Mouse (Mus musculus) liver, embryonic 14.5 days (tissue): Measurements from ENCODE around the gene Rhbdd1. TPM values are rescaled to one million over a fixed set of nuclear protein-coding genes. Genes with fewer than 3 reads are reported as not detected.

ENCODE experiments used
- ATAC-seq: fragments of 200-750 bp; cut with Nextera tagmentation; 2 replicates; pipeline ENCODE4 v1.8.0; 2017; ENCODE audit warnings: moderate number of reproducible peaks, mild to moderate bottlenecking, moderate library complexity; ENCODE audit not compliant: insufficient read depth
- DNase-seq, 3 experiments: peaks; one replicate each; pipeline ENCODE4 v3.0.0-alpha.2; 2012 to 2013; ENCODE audit warnings: low read depth in 3 of 3, low spot score in 3 of 3
- H3K27ac ChIP-seq: fragments of 300-500 bp; sonication (generic); 2 replicates; pipeline ENCODE4 v1.5.1; 2014; ENCODE audit warnings: moderate library complexity, mild to moderate bottlenecking, control low read depth, inconsistent platforms
- H3K27me3 ChIP-seq: fragments of 300-500 bp; sonication (generic); 2 replicates; pipeline ENCODE4 v1.6.1; 2014; ENCODE audit warnings: mild to moderate bottlenecking, low read length, moderate library complexity; ENCODE audit not compliant: control insufficient read depth, insufficient read depth
- H3K36me3 ChIP-seq: fragments of 300-500 bp; sonication (generic); replicated peaks from 2 replicates; pipeline ENCODE4 v1.6.1; 2014; ENCODE audit warnings: low read depth; ENCODE audit not compliant: control insufficient read depth, insufficient read depth
- H3K4me1 ChIP-seq, 2 experiments: fragments of 200-500 bp in 1 of 2; fragments of 300-500 bp in 1 of 2; sonication (generic) in 1 of 2; replicated peaks; 2 replicates each; pipeline ENCODE4 v1.6.1; 2012 to 2014; ENCODE audit warnings: antibody characterized with exemption in 1 of 2, inconsistent platforms in 1 of 2, low read length in 1 of 2; ENCODE audit not compliant: control insufficient read depth in 2 of 2, insufficient read depth in 2 of 2
- H3K4me2 ChIP-seq: fragments of 300-500 bp; sonication (generic); 2 replicates; pipeline ENCODE4 v1.6.1; 2014; ENCODE audit warnings: low read depth, mild to moderate bottlenecking, control low read depth, moderate library complexity
- H3K4me3 ChIP-seq, 2 experiments: fragments of 200-500 bp in 1 of 2; fragments of 300-500 bp in 1 of 2; sonication (generic) in 1 of 2; 2 replicates each; pipeline ENCODE4 v1.5.1; 2012 to 2014; ENCODE audit warnings: low read depth in 2 of 2, low read length in 2 of 2, mild to moderate bottlenecking in 2 of 2, control low read depth in 1 of 2, inconsistent platforms in 1 of 2, moderate library complexity in 1 of 2; ENCODE audit not compliant: insufficient read depth in 1 of 2
- H3K9ac ChIP-seq: fragments of 300-500 bp; sonication (generic); replicated peaks from 2 replicates; pipeline ENCODE4 v1.6.1; 2014; ENCODE audit warnings: mild to moderate bottlenecking, control low read depth, moderate library complexity
- H3K9me3 ChIP-seq: fragments of 300-500 bp; sonication (generic); 2 replicates; pipeline ENCODE4 v1.6.1; 2016; ENCODE audit warnings: low read length, mixed read lengths; ENCODE audit not compliant: control insufficient read depth
- CTCF ChIP-seq: IDR thresholded peaks from 2 replicates; pipeline ENCODE4 v1.5.1; 2016; ENCODE audit warnings: antibody characterized with exemption, low read depth, control low read depth
- EP300 ChIP-seq: IDR thresholded peaks from 2 replicates; pipeline ENCODE4 v1.6.1; 2016; ENCODE audit warnings: antibody characterized with exemption, low read depth
- WGBS: fragments of 180-500 bp; shearing (Covaris S2); extraction: QIAGEN DNeasy Blood & Tissue Kit; methylation state at CpG from one replicate; pipeline ENCODE4 v1.1.7; 2014; ENCODE audit not compliant: insufficient replicate concordance; 5-methylcytosine and 5-hydroxymethylcytosine counted together
- polyA plus RNA-seq, 2 experiments: library from polyadenylated mRNA; depleted of rRNA in 1 of 2; stranded (reverse) in 1 of 2; unstranded in 1 of 2; fragments of >200 nt; fragmentation: Nextera tagmentation in 1 of 2; extraction: Ambion mirVana in 1 of 2; gene quantifications; 2 replicates each; pipeline versions ENCODE4 v1.2.1 to v1.2.3; 2012 to 2014

The Rhbdd1 gene
- polyA plus RNA-seq, 2 experiments = 4.9 to 5.8 TPM

- Histone ChIP-seq H3K36me3 (no peaks in the 10 kb centered on the region), H3K9ac (no peak overlapping the region), H3K27me3 (no peaks in the 10 kb centered on the region), H3K27ac (no peak overlapping the region), H3K4me2 (no peak overlapping the region), H3K4me1 (no peaks in the 10 kb centered on the region), H3K4me3 (no peak overlapping the region), H3K9me3 (no peaks in the 10 kb centered on the region)
- TF ChIP-seq CTCF = no peak
- no peak for TF ChIP-seq EP300
- 30% methylated on average over 6 of the region's 6 CpGs for WGBS
- no peak for ATAC-seq
- no peak for DNase-seq
Measured at GRCm38 (mm10) chr1:82451927-82452651, 135.8 kb downstream of the Rhbdd1 start.

DNA sequence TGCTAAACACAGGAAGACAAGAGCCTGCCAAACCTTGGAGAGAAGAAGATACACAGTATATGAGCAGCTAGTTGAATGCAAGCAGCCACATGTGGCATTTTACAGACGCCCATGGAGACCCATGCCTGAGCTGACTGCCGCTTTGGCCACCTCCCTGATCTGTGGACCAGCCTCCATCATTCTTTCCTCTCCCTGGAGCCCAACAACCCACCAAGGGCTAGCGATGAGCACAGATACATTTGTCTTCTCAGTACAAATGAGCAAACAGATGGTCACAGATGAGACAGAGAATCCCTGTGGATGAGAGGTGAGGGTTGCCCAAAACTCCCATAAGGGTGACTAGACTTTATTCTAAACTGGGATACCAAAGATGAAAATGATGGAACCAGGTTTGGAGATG is 137.8 kb downstream of the Rhbdd1 start:
- TF ChIP-seq CTCF = no peak
- TF ChIP-seq EP300 = no peak
- Histone ChIP-seq H3K9ac (no peak overlapping the region), H3K9me3 (no peaks in the 10 kb centered on the region), H3K27ac (no peak overlapping the region), H3K27me3 (no peaks in the 10 kb centered on the region), H3K4me3 (no peak overlapping the region), H3K4me2 (no peak overlapping the region), H3K4me1 (no peaks in the 10 kb centered on the region), H3K36me3 (no peaks in the 10 kb centered on the region)
- DNase-seq = no peak
- WGBS = 57% methylated on average over 3 of the region's 3 CpGs
- ATAC-seq = no peak

GRCm38 (mm10) chr1:82459350-82459749 is 143.1 kb downstream of the Rhbdd1 start:
- Histone ChIP-seq H3K27ac (no peak overlapping the region), H3K4me1 (no peaks in the 10 kb centered on the region), H3K9me3 (no peaks in the 10 kb centered on the region), H3K4me2 (no peak overlapping the region), H3K9ac (no peak overlapping the region), H3K27me3 (no peaks in the 10 kb centered on the region), H3K36me3 (no peaks in the 10 kb centered on the region), H3K4me3 (no peak overlapping the region)
- DNase-seq (no peak), ATAC-seq (no peak)
- no peak for TF ChIP-seq EP300
- WGBS = 40% methylated on average over 4 of the region's 4 CpGs

GRCm38 (mm10) chr1:82459926-82460325 is 143.7 kb downstream of the Rhbdd1 start:
- 49% methylated on average over 2 of the region's 2 CpGs for WGBS
- Histone ChIP-seq H3K27me3 (no peaks in the 10 kb centered on the region), H3K4me1 (no peaks in the 10 kb centered on the region), H3K4me2 (no peak overlapping the region), H3K4me3 (no peak overlapping the region), H3K27ac (no peak overlapping the region), H3K9ac (no peak overlapping the region), H3K36me3 (no peaks in the 10 kb centered on the region), H3K9me3 (no peaks in the 10 kb centered on the region)
- no peak for ATAC-seq
- no peak for TF ChIP-seq EP300
- no peak for TF ChIP-seq CTCF
- no peak for DNase-seq

DNA sequence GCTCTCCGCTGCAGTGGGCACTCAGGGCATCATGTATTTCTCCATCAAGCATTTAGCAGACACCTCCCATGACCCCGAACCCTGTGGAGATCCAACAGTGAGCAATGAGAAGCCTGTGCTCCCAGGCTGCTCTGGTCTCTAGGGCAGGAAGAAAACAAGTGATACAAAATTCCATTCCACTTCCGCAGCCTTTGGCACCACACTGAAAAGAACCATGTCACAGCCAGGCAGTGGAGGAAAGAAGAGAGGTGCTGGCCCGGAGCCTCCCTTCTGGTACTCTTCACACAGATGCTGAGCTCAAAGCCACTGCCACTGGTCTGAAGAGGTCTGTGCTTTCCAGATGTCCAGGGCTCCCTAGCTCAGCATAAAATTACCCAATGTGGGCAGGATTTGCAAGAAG is 144.8 kb downstream of the Rhbdd1 start:
- DNase-seq (no peak), ATAC-seq (no peak)
- WGBS = 45% methylated on average over 4 of the region's 4 CpGs
- H3K4me1 ChIP-seq = no peaks in the 10 kb centered on the region
- H3K27me3 ChIP-seq = no peaks in the 10 kb centered on the region
- no peak overlapping the region for H3K4me2 ChIP-seq
- no peaks in the 10 kb centered on the region for H3K9me3 ChIP-seq
- H3K27ac ChIP-seq = no peak overlapping the region
- no peak overlapping the region for H3K9ac ChIP-seq
- H3K4me3 ChIP-seq = no peak overlapping the region
- TF ChIP-seq EP300 (no peak), CTCF (no peak)
- H3K36me3 ChIP-seq = no peaks in the 10 kb centered on the region
